ENCODE assay signal across 15 mouse cellular contexts in the genomic region with DNA sequence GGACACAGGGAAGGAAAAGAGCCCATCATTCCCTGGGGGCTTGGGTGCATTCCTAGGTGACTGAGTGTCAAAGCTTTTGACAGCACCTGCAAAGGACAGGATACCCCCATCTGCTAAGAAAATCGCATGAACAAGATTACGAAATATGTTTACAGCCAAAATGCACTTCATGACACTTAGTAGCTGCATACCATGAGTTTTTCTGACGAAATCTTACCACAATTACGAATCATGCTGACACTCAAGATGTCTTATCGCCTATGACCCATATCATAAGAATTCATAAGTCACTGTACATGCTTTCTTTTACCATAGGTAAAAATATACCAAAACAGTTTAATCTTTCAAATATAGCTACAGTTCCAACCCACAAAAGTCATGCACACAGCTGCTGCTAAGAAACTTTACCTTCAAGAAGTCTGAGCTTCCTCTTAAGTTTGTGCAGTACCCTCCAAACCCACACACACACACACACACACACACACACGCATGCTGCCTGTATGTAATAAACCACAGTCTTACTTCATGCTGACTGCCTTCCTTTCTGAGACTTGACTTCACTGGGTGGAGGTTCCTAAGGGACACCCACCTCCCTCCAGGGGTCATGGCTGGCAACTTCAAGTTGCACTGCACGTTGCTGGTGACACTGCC.
DNase-seq lines count a peak whose midpoint lies in the region; ATAC-seq and TF ChIP-seq lines count a peak whose summit lies in the region.
"Had no signal": no experiment of that assay in that cellular context is flagged by ENCODE, and none has a peak within 500 bp of the region (broad histone marks: within the 10 kb centered on the region; RNA-seq: fewer than 3 reads in every experiment).

No protein-coding gene starts in this region.

- no peak for TF ChIP-seq CTCF in lung, postnatal 0 days (IDR thresholded peaks at IDR 0.05)
- TF ChIP-seq CTCF in hindbrain, postnatal 0 days (IDR thresholded peaks at IDR 0.05; ENCODE audit: low read depth) = no peak

- ATAC-seq in lung, postnatal 0 days = peak; percentile 89
- peak; percentile 98 for ATAC-seq in common myeloid progenitor, adult 5-6 weeks (replicated peaks; ENCODE audit: low read depth, poor library complexity, severe bottlenecking)
- peak; percentile 93 for ATAC-seq in neutrophil, adult 5-6 weeks (ENCODE audit: extremely low read depth, insufficient number of reproducible peaks, low FRiP score, poor library complexity, severe bottlenecking)
- ATAC-seq in hindbrain, postnatal 0 days = no peak
- ATAC-seq: hindbrain, embryonic 16.5 days had no signal

- H3K27ac ChIP-seq in lung, postnatal 0 days (ENCODE audit: low read length) = peak overlapping the region; percentile 69
- H3K27ac ChIP-seq in hindbrain, postnatal 0 days = no peak overlapping the region
- H3K27ac ChIP-seq: embryonic facial prominence, embryonic 15.5 days; neural tube, embryonic 12.5 days had no signal

- H3K36me3 ChIP-seq in lung, postnatal 0 days (ENCODE audit: insufficient read depth, low read length) = no peaks in the 10 kb centered on the region
- no peaks in the 10 kb centered on the region for H3K36me3 ChIP-seq in hindbrain, postnatal 0 days (ENCODE audit: insufficient read depth, low read length)
- H3K36me3 ChIP-seq: embryonic facial prominence, embryonic 15.5 days had no signal

- 49% methylated on average over 7 of the region's 7 CpGs for WGBS in lung, postnatal 0 days
- 85% methylated on average over 7 of the region's 7 CpGs for WGBS in hindbrain, postnatal 0 days

- no peaks in the 10 kb centered on the region for H3K27me3 ChIP-seq in lung, postnatal 0 days (replicated peaks; ENCODE audit: insufficient read depth, low read length)
- no peaks in the 10 kb centered on the region for H3K27me3 ChIP-seq in hindbrain, postnatal 0 days (ENCODE audit: insufficient read depth, low read length)
- H3K27me3 ChIP-seq: embryonic facial prominence, embryonic 15.5 days; heart, embryonic 12.5 days; neural tube, embryonic 12.5 days had no signal

- H3K4me1 ChIP-seq in lung, postnatal 0 days (ENCODE audit: insufficient read depth, low read depth, low read length) = no peaks in the 10 kb centered on the region
- no peaks in the 10 kb centered on the region for H3K4me1 ChIP-seq in hindbrain, postnatal 0 days (ENCODE audit: insufficient read depth, low read length)
- H3K4me1 ChIP-seq: embryonic facial prominence, embryonic 15.5 days; neural tube, embryonic 12.5 days had no signal

- H3K4me3 ChIP-seq in lung, postnatal 0 days (ENCODE audit: low read depth, low read length) = no peak overlapping the region
- H3K4me3 ChIP-seq in hindbrain, postnatal 0 days (ENCODE audit: low read length) = no peak overlapping the region
- H3K4me3 ChIP-seq: embryonic facial prominence, embryonic 15.5 days; heart, embryonic 12.5 days; neural tube, embryonic 12.5 days had no signal

- TF ChIP-seq EP300 in lung, postnatal 0 days (IDR thresholded peaks at IDR 0.05) = peak; percentile 100

- no peak overlapping the region for H3K4me2 ChIP-seq in lung, postnatal 0 days (replicated peaks; ENCODE audit: low read depth, low read length)
- no peak overlapping the region for H3K4me2 ChIP-seq in hindbrain, postnatal 0 days (ENCODE audit: low read depth, low read length)
- H3K4me2 ChIP-seq: embryonic facial prominence, embryonic 15.5 days; heart, embryonic 12.5 days; neural tube, embryonic 12.5 days had no signal

- DNase-seq in lung, postnatal 0 days (ENCODE audit: low spot score) = peak; percentile 89
- DNase-seq in lung, adult 18-20 months = no peak
- no peak for DNase-seq in cerebellum, postnatal 10 days
- DNase-seq in c-Kit-positive CD71-positive TER-119-positive erythroid progenitor cells, embryonic 14.5 days (ENCODE audit: low spot score) = no peak
- no peak for DNase-seq in hindbrain, postnatal 0 days (ENCODE audit: low spot score)
- no peak for DNase-seq in layer of hippocampus, adult 18-20 months (ENCODE audit: low spot score in 2 of 2)
- DNase-seq: adrenal gland, adult 2 months; cerebellum, adult 2 months; kidney, postnatal 36 days had no signal

- no peak overlapping the region for H3K9ac ChIP-seq in lung, postnatal 0 days (replicated peaks; ENCODE audit: low read depth)
- no peak overlapping the region for H3K9ac ChIP-seq in hindbrain, postnatal 0 days (replicated peaks; ENCODE audit: low read length)
- H3K9ac ChIP-seq: embryonic facial prominence, embryonic 15.5 days; heart, embryonic 12.5 days; neural tube, embryonic 12.5 days had no signal

- H3K9me3 ChIP-seq in lung, postnatal 0 days (ENCODE audit: low read length) = no peaks in the 10 kb centered on the region
- H3K9me3 ChIP-seq in hindbrain, postnatal 0 days (ENCODE audit: low read length) = no peaks in the 10 kb centered on the region
- H3K9me3 ChIP-seq: embryonic facial prominence, embryonic 15.5 days; heart, embryonic 12.5 days; neural tube, embryonic 12.5 days had no signal
